Mouse (Mus musculus) lung, adult 2 months (tissue): ENCODE results near the gene Camta1. TPM values are rescaled to one million over a fixed set of nuclear protein-coding genes. Genes with fewer than 3 reads are reported as not detected.

ENCODE experiments used
- DNase-seq: peaks from one replicate; pipeline ENCODE4 v3.0.0; 2022
- H3K4me1 ChIP-seq: fragments of 200-500 bp; 2 replicates; pipeline ENCODE4 v1.6.1; 2011; ENCODE audit warnings: low read length; ENCODE audit not compliant: control insufficient read depth, insufficient read depth
- H3K4me3 ChIP-seq: fragments of 200-500 bp; replicated peaks from 2 replicates; pipeline ENCODE3; 2011; ENCODE audit warnings: low read depth, mild to moderate bottlenecking, control low read depth, low read length; ENCODE audit errors: extremely low read depth
- CTCF ChIP-seq: fragments of 200-500 bp; IDR thresholded peaks from 2 replicates; pipeline ENCODE4 v1.5.1; 2011; ENCODE audit warnings: mild to moderate bottlenecking, low read length, control low read depth; ENCODE audit not compliant: insufficient read depth
- POLR2A ChIP-seq: fragments of 200-500 bp; IDR thresholded peaks from 2 replicates; pipeline ENCODE4 v1.6.1; 2011; ENCODE audit warnings: low read depth, mild to moderate bottlenecking, control low read depth, low read length, borderline replicate concordance; ENCODE audit errors: extremely low read depth
- WGBS: fragments of 180-500 bp; shearing (Covaris S2); methylation state at CpG from one replicate; pipeline ENCODE4 v1.1.7; 2018; 5-methylcytosine and 5-hydroxymethylcytosine counted together
- polyA plus RNA-seq: library from polyadenylated mRNA; depleted of rRNA; stranded (reverse); fragments of >200 nt; gene quantifications from 2 replicates; pipeline ENCODE4 v1.2.3, GENCODE M21; 2012

Camta1 gene
- polyA plus RNA-seq, 1 experiment = 10.4 TPM

DNA sequence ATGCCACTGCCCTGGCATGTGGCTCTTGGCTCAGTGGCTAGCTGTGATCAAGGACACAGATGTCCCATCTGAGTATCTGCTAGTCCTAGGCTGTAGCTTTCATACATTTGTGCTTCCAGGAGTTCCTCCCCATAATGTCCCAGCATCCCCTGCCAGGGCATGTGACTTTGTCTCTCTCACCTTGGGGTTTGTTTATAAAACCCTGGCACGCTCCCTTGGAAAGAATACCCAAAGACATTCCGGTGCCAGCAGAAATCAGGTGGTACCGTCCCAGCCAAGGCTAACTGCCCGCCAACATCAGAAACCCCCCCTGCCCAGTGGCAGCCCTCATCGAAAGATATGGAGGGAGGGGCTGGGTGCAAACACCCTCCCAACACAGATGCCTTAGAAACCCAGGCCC lies 365.1 kb downstream of the Camta1 start:
- Histone ChIP-seq H3K4me3 (no peak overlapping the region), H3K4me1 (no peaks in the 10 kb centered on the region)
- DNase-seq = no peak
- 55% methylated on average over 5 of the region's 5 CpGs for WGBS
- TF ChIP-seq POLR2A (no peak), CTCF (no peak)

DNA sequence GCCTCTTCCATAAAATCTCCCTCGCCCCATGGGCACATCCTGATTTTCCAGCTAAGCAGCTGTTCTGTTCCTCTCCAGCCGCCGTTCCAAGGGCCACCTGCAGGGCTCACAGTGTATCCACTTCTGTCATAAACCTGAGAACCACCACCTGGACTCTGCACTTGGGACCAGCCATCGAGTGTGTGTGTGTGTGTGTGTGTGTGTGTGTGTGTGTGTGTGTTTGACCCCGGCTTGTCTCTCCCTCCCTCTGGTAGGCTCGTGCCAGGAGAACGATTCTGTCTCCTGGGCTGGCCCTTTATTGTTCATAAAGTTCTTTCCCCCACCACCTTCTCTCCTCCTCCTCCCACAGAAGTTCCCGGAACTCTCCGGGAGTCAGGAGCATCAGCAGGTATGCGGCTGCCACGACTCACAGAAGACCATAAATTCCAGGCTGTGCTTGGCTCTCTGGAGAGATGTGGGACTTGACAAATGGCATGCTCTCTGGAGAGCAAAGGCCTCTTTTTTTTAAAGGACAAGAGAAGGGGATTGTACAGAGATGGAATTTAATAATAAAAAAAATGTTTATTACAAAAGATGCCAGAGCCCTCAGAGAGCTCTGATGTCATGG lies 366.3 kb downstream of the Camta1 start:
- Histone ChIP-seq H3K4me3 (no peak overlapping the region), H3K4me1 (no peaks in the 10 kb centered on the region)
- 48% methylated on average over 11 of the region's 11 CpGs for WGBS
- no peak for DNase-seq
- TF ChIP-seq POLR2A = no peak

DNA sequence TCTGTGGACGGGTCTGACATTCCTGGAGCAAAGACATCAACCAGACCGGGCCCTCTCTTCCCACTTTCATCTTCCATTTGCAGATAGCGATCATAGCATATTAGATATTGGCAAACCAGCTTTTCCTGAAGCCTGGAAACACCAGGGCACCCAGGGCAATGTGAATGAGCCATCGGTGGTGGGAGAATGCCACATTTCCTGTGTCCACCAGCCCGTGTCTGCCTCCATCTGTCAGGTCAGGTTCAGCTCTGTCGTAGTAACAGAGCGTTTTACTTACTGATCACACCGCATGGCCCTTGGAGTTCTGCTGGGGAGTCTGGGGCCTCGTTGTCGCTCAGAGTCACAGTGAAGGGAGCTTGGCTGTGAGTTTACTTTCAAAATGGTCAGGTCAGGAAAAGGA lies 368.9 kb downstream of the Camta1 start:
- Histone ChIP-seq H3K4me1 (no peaks in the 10 kb centered on the region), H3K4me3 (no peak overlapping the region)
- DNase-seq = no peak
- WGBS = 70% methylated on average over 10 of the region's 10 CpGs
- TF ChIP-seq CTCF (no peak), POLR2A (no peak)

DNA sequence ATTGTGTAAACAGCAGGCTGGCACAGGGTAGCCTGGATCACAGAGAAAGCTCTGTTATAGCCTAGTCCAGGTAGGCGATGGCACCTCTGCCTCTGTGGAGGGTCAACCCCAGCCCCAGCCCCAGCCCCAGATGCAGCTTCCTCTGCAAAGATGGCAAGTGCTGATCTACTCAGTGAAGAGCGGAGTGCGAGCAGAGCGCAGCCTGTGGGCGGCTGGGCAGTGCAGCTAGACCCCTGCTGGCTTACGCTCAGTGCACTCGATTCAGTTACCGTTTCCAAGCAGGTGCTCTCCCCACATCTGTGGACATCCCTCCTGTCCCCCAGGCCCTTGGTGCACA lies 377.7 kb downstream of the Camta1 start:
- TF ChIP-seq CTCF = no peak
- Histone ChIP-seq H3K4me1 (no peaks in the 10 kb centered on the region), H3K4me3 (no peak overlapping the region)
- no peak for DNase-seq
- WGBS = 69% methylated on average over 8 of the region's 8 CpGs

DNA sequence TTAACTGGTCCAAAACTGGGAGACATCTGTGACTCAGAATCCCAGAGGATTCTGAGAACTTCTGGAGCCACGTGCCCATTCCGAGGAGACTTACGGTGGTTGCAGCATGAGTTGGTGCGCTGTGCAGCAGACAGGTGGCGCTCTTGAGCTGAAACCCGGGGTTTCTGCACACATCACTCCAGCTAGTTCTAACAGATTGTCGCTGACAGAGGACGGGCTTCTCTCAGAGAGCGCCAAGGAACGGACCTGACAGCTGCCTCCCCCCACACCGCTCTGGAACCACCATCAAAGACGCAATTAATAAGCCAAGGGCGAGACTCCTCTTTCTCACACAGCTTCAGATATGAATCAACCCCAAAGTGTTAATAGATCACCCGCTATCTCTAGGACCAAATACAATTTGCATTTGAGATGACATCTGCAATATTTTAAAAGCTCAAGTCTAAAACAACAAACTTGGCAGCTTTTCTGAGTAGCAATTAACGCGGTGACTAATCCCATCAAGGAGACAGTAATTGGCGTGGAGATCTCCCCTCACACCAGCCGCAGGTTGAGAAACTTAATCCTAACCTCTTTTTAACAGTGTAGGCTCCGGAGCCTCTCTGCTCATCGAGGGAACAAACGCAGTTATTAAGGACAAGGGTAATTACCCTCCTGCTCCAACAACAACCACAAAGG lies 378.2 kb downstream of the Camta1 start:
- peak; percentile 18 for DNase-seq
- no peaks in the 10 kb centered on the region for H3K4me1 ChIP-seq
- TF ChIP-seq CTCF (peak; percentile 56), POLR2A (no peak)
- WGBS = 19% methylated on average over 21 of the region's 21 CpGs
- H3K4me3 ChIP-seq = no peak overlapping the region

DNA sequence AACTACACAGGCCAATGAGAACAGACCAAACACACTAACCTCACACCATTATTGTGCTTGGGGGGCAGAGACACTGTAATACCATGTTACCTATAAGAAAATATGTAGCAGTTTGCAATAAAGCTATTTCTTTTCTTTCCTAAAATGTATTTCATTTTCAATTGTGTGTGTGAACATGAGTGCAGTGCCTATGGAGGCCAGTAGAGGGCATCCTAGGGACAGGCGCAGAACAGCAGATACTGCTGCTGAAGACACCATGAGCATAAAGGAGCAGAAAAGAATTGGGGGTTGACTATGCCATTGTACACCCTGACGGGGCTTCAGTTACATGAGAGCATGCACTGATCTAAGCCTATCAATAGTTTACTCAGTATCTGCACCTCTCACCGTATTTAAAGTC lies 380.7 kb downstream of the Camta1 start:
- Histone ChIP-seq H3K4me1 (no peaks in the 10 kb centered on the region), H3K4me3 (no peak overlapping the region)
- WGBS = 91% methylated on average over 3 of the region's 3 CpGs
- no peak for DNase-seq
- TF ChIP-seq CTCF (no peak), POLR2A (no peak)

DNA sequence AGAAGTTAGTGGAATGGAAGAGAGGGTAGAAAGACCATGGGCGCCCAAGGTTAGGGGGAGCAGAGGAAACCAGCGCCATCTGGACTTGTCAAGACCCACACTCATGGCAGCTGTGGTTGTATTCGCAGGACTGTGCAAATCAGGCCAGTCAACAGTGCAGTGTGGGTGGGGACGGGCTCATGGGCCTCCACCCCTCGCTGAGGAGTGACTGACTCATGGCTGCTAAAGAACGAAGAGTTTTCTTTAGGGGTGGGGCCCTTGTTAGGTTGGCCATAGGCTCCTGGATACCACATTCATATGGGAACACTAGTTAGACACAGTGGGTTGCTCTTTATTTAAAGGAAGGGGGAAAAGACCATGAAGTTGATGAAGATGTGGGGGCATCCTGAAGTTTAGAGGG lies 383.7 kb downstream of the Camta1 start:
- H3K4me1 ChIP-seq = no peaks in the 10 kb centered on the region
- no peak overlapping the region for H3K4me3 ChIP-seq
- 78% methylated on average over 6 of the region's 6 CpGs for WGBS
- no peak for TF ChIP-seq POLR2A
- TF ChIP-seq CTCF = no peak
- no peak for DNase-seq

DNA sequence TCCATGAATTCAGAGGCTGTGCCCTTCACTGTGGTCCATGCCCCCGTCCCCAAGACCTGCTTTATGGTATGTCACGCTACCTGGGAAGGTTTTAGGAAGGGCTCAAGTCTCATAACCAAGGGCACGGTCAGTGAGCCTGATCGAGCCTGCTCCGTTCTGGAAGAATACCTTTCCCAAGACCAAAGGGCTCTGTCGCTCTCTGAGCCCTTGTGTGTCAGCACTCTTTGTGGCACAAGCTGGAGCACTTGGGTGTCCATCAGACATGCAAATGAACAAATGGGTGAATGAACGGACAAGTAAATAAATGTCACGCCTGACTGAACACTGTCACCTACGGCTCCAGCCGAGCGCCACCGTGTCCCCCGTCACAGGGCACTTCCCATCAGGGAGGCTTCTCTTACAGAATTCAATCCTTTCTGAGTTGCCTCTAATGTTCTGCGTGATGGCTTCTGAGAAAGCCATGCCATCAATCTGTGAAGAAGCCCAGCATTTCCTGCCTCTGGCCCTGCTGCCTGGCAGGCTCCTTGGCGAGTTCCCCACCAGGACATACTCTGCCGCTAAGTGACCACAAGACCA lies 386.7 kb downstream of the Camta1 start:
- Histone ChIP-seq H3K4me1 (no peaks in the 10 kb centered on the region), H3K4me3 (no peak overlapping the region)
- WGBS = 81% methylated on average over 16 of the region's 16 CpGs
- no peak for DNase-seq
- TF ChIP-seq CTCF = no peak
- no peak for TF ChIP-seq POLR2A

DNA sequence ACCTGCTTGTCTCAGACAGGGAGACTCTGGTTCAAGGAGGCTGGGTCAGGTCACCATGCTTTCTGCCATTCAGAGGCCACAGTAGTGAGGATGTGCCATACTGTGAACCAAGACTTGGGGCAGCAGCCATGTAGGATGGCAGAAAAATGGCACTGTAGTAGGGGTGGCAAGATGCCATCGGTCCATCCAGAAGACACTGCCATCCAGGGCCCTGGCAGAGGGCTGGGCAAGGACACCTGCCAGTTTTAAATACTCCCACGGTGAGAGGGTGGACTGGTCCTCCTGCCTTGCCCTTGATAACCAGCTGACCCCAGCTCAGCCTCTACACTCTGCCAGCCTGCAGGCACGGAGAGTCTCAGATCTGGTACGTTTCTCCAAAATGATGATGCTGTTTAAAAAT lies 389.8 kb downstream of the Camta1 start:
- Histone ChIP-seq H3K4me3 (no peak overlapping the region), H3K4me1 (no peaks in the 10 kb centered on the region)
- no peak for DNase-seq
- 67% methylated on average over 4 of the region's 4 CpGs for WGBS
- TF ChIP-seq POLR2A (no peak), CTCF (no peak)

DNA sequence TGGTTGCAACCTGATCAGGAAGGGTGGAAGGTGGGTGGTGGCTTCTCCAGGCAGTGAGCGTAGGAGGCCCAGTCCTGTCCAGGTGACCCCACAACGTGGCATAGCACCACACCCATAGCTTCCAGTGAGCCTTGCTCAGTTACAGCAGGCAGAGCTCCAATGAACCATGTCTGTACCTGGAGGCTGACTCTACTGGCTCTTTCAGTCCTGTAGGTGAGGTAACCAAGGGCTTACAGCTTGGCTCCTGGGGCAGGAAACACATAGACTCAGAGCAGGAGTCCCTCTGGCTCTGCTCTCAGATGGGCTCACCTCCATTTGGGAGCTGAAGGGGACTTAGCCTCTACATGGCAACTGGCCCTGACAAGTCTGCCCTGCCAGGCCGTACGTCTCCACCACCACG lies 393.3 kb downstream of the Camta1 start:
- WGBS = 81% methylated on average over 5 of the region's 5 CpGs
- TF ChIP-seq POLR2A = no peak
- TF ChIP-seq CTCF = no peak
- no peaks in the 10 kb centered on the region for H3K4me1 ChIP-seq
- DNase-seq = no peak
- H3K4me3 ChIP-seq = no peak overlapping the region
